Mouse (Mus musculus): ENCODE measurements around the gene Clybl.

The Clybl gene

GRCm38 (mm10) chr14:122251346-122251745 lies 69.8 kb downstream of the Clybl start:
- DNase-seq (ENCODE audit: low read depth) = no peak

- DNase-seq (ENCODE audit: low read depth) = no peak
These were observed 74.2 kb downstream of the Clybl start for GRCm38 (mm10) chr14:122255562-122256260.

GRCm38 (mm10) chr14:122256261-122256634 lies 74.7 kb downstream of the Clybl start:
- no peak for DNase-seq (ENCODE audit: low read depth)

DNA sequence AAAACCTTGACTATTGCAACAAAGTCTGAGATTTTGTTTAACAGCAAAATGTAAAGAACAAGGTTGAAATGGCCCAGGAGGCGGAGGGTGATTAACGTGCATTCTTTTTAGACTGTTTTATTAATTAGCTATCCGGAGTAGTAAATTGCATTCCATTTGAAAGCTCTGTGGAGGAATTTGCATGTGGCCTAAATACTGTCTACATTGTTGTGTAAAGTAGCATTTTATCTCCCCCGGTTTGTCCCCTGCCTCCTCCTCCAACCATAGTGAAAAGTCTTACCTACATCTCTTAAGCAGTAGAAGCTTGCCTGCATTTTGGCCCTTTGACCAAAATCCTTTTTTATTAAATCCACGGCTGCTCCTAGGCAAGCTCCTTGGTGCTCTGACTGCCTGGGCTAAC lies 76.8 kb downstream of the Clybl start:
- no peak for DNase-seq (ENCODE audit: low read depth)

- no peak for DNase-seq (ENCODE audit: low read depth)
These were observed 79.7 kb downstream of the Clybl start for GRCm38 (mm10) chr14:122261250-122261649.

DNA sequence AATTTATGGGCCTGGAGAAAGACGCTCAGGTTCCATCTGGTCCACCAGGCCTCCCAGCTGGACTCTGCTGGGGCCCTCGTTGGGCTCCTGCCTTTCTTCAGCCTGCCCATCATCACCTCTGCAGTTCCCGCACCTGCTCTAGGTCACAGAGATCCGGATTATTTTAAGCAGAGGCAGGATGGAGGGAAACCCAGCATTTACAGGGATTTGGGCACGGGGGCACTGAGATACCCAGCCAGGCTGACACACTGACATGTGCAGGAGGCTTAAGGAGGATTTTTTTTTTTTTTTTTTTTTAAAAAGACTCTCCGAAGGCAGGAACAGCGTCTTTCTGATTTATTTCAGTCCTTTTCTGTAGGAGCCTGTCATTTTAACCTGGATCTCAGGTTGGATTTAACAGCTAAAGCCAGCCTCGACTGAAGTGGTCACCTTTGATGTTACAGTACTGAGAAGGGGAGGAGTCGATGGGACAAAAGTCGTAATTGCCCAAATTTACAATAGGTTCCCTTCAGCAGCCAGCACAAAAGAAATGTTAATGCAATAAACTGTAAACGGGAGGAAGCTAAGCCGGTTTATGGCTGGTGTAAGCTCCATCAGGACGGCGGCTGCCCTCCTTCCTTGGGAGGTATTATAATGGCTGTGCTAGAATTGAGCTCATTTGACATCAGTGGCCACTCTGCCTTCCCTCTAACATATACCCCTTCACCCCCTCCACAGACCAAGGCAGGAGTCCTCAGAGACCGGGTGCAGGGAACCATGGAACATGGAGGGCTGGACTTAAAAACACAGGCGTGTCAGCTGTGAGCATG lies 81.6 kb downstream of the Clybl start:
- DNase-seq (ENCODE audit: low read depth) = no peak

DNA sequence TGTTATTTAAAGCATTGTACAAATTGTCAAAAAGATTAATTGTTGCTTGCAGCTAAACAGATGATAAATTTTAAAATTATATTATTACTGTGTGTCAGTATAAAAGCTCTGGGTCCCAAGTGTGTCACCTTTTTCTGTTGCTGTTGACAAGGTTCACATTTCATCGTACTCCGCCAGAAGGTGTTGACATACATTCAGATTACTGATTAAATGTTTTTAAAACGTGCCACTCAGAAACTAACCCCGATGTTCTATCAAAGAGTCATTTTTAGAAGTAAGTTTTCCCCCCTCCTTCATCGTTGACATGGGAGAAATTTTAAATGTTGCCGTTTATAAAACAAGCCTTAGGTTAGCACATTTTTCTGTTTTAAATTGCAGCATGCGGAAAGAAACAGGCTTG lies 83.7 kb downstream of the Clybl start:
- no peak for DNase-seq (ENCODE audit: low read depth)

DNA sequence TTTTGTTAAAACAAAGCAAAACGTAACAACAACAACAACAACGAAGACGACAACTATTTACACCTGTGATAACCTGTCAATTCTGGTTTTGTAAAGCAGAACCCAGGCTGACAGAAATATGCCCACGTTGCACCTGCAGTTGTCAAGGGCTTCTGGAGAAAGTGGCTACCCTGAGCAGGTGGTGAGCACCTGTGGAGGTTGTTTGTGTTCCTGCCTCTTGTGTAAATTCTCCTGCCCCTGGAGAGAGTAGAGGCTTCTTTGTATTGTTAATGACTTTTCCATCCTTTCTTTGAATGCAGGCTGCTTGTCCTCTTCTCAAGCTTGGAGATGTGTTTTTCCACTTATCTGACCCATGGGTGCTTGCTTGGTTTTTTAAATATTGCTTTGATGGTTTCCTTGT lies 86.1 kb downstream of the Clybl start:
- DNase-seq (ENCODE audit: low read depth) = no peak

DNA sequence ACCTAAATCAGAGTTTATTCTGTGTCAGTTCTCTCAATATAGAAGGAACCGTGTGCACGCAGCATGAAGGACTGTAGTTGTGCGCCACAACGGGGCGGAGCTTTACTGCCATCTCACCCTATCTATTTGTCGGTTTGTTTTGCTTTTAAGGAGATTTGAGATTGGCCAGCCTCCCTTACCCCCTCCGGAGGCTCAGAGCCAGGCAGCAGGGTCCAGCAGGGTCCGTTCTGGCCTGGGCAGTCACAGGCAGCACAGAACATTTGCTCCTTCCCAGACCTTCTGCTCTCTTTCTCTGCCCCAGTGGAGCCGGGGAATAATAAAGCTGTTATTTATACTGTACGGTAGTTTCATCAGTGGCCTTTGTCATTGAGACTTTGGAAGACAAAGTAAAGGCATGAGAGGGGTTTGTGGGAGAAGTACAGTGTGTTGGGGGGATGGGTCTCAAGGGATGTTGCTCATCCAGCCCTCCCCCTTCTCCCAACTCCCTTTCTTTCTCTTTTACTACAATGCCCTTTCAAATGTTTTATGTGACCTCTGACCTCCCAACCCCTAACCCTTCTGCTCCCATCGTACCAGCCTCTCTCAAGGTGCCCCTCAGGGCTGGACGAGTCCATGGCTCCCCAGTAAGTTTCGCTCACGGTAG lies 89.7 kb downstream of the Clybl start:
- no peak for DNase-seq (ENCODE audit: low read depth)

- DNase-seq (ENCODE audit: low read depth) = no peak
These were observed 95.6 kb downstream of the Clybl start for GRCm38 (mm10) chr14:122277142-122277541.

GRCm38 (mm10) chr14:122279462-122280308 lies 98.2 kb downstream of the Clybl start:
- DNase-seq (ENCODE audit: low read depth) = no peak

DNA sequence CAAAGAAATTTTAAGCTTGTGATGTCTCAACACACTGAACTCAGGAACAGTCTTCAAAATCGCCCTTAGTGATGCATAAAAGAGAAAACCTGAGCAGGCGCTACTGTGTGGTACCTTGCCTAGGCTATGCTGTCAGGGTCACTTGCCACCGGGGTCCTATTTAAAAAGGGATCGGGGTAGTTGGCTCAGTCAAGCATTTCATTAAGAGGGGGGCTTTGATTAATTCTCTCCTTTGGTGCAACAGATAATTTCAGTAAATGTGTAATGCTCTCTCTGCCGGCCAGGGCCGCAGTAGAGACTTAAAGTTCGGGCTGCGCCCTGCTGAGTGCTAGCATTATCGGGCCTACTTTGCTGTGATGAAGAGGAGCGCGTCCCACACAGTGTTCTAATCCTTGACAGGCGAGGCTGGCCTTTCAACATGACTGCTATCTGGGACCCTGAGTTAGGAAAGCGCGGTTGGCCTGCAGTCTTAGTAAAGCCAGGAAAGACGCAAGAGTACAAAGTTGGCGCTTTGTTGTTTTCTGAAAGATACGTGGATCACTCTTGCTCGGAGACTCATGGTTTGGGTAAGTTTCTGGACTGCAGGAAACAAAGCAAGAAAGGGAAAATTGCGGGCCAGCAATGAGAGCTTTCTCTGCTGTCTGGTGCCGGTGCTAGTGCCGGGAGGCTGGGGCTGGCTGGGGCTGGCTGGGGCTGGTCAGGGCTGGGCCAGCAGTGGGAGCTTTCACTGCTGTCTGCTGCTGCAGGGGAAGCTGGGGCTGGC lies 99.0 kb downstream of the Clybl start:
- no peak for DNase-seq (ENCODE audit: low read depth)

GRCm38 (mm10) chr14:122281072-122281634 lies 99.6 kb downstream of the Clybl start:
- DNase-seq (ENCODE audit: low read depth) = no peak

DNA sequence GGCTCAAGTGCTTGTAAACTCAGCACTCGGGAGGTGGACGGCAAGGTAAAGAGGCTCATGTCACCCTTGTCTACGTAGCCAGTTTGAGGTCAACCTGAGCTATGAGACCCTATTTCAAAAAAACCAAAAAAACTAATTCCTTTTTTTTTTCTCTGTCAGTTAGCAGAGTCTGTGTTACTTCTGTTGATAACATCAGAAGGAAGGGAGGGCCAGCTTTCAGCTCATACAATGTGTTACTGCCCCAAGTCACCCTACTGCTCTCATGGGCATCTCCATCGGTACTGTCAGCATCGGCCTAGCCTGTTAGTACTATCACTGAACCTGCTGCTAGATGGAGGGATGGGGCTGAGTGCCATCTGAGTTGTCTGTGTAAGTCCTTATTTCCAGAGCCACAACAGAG lies 102.5 kb downstream of the Clybl start:
- no peak for DNase-seq (ENCODE audit: low read depth)

DNA sequence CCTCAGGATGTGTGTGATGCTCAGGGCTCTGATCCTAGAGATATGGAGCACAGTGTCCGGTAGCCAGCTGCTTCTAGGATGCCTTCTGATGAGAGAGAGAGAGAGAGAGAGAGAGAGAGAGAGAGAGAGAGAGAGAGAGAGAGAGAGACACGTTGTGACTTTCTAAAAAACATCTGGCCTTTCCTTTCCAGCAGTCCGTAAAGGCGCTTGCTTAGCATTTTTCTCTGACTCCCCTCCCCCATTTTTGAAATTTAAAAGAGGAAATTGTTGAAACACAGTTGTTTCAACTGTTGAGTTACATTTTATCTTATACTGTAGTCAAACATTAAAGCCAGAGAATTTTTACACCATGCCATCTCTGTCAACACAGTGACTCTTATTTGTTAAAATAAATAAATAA lies 114.9 kb downstream of the Clybl start:
- DNase-seq (ENCODE audit: low read depth) = no peak

DNA sequence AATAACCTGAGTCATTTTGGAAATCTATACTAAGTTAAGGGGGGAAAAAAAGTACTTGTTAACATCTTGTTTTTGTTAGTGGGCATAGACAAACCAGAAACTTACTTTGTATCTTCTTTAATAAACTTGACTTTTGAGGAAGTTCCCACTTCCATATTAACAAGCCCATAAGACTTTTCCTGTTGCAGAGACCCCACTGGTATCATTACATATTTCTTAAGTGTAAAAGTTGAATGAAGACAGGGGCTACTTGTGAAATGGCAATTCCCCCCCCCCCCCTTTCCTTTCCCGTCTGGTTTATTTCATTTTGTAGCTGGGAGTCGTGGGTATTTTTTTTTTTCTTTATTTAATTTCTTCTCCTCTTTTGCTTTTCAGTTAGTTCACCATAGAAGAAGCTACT lies 115.4 kb downstream of the Clybl start:
- DNase-seq (ENCODE audit: low read depth) = no peak

DNA sequence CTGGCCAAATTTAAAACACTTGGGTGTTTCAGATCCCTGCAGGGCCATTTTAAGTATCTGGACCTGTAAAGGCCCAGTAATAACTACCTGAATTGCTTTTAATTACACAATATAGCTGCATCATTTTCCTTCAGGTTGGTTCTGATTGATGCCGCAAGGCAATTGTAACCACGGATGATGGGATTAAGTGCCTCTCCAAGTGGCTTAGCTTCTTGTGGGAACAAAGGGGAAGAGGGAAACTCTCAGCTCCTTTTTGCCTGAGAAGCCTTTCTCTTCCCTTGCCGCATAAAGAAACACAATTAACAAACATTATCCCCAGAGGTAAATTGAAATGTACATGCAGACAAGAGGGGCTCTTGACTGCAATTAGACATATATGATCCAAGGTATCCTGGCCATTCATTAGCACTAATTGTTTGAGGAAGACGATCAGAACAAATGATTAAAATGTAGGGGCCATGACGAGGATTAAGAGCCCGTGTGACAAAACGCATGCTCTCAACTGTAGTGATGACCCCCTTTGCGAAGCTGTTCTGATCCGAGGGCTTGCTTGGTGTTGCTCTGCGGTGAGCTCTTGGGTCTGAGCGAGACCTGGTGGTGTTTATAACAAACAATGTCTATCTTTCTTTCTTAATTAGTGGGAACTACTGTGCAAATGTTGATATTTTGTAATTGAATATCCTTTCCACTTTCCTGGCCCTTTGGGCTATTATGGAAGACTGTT lies 116.0 kb downstream of the Clybl start:
- no peak for DNase-seq (ENCODE audit: low read depth)

- DNase-seq (ENCODE audit: low read depth) = no peak
These were observed 118.8 kb downstream of the Clybl start for GRCm38 (mm10) chr14:122300261-122300660.

DNA sequence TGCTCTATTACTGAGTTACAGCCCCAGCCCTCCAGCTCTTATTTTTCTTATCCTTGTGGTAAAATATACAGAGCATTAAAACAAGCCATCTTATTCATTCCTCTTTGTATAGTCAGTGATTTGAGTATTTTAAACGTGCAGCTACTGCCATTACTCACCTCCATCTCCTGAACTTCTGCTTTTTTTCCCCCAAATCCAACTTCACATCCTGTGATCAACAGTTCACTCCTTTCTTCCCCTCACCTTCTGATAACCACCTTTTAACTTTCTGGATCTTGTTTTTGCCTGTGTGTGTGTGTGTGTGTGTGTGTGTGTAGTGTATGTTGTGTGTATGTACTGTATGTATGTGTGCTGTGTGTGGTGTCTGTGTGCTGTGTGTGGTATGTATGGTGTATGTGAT lies 122.3 kb downstream of the Clybl start:
- no peak for DNase-seq (ENCODE audit: low read depth)

- no peak for DNase-seq (ENCODE audit: low read depth)
These were observed 123.6 kb downstream of the Clybl start for GRCm38 (mm10) chr14:122305132-122305531.
